Mouse (Mus musculus) neural tube, embryonic 10.5 days (tissue): ENCODE measurements around the gene Bbs12.

Source experiments
- DNase-seq: peaks from one replicate; pipeline ENCODE4 v3.0.0-alpha.2; 2017; ENCODE audit warnings: low spot score; ENCODE audit errors: extremely low spot score

Gene Bbs12

DNA sequence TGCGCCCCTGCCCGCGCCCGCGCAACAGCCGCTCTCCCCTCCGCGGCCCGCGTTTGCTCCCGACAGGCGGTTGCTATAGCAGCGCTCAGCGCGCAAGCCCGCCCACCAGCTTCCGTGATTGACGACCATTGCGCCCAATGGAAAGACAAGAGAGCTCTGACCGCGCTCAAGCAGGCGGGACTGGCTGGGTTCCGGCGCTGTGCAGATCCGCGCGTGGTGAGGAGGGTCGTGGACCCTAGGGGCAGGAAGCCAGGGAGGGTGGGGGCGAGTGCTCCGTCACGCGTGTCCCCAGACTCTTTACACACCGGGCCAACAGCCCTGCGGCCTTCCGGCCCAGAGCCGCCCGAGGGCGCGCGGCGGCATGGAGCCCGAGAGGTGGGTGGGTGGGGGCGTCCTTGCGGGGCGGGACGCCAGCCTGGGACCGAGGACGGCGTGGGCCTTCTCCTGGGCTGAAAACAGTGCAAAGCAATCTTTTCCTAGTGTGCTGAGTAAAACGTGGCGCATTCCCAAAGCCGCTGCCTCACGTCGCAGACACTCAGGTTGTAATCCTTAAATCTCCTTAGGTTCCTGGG, at the start of gene Bbs12, which contains the start of gene Cetn4:
Bbs12 (plus strand) TSS at position 185 of the 572 bp plus-strand sequence.
Cetn4 (minus strand) TSS at position 339 of the 572 bp plus-strand sequence.
- peak; percentile 98 for DNase-seq

DNA sequence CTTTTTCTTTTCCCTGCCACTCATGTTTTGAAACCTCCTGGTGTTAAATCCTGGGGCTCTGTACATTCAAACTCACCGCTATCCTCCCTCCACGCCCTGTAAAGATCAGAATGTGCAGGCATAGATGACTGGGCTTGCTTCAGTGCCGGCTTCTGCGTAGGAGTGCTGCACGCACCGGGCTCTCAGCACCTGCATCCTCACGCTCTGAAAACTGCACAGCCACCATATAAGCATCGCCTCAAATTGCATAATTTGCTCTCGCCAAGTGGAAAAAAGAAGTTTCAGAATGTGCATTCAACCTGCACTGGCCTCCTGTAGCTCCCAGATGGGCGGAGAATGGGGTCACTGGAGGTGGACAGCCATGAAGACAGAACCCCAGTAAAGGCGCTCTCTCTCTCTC, 44.0 kb upstream of the Bbs12 start:
- DNase-seq = no peak

- no peak for DNase-seq
These were observed 42.4 kb upstream of the Bbs12 start for GRCm38 (mm10) chr3:37269926-37270325.

DNA sequence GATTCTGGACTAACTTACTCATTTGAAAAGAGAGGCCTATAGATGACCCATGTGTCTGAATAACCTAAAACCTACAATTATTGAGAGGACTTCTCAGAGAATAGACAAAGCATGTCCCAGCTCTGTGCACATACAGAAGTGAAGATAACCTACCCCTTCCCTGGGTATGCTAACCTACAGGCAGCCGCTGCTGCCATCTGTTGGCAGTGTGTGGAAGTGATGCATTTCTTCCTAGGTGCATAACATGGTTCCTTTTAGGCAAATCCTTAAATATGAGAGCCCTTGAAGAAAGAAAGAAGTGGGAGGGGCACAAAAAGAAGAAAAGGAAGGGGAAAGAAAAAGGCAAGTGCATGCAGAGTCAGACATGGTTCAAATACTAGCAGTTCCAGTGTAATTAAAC, 41.1 kb upstream of the Bbs12 start:
- DNase-seq = peak; percentile 42

DNA sequence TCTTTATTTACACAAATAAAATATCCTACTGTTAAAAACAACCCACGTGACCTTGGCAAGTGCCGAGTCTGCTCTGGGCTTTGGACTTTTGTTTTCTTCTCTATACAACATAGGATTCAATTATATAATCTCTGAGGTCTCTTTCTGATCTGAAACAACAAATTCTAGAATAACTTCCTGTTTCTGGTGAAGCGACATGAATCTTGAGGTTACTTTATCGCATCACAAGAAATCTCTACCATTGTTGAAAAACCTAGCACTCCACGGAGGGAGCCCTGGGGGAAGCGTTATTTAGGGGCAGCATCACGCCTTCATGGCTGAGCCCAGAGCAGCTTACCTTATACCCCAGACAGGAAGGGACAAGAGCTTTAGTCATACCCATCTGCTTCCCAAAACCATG, 39.3 kb upstream of the Bbs12 start:
- no peak for DNase-seq

GRCm38 (mm10) chr3:37274661-37275060, 37.7 kb upstream of the Bbs12 start:
- no peak for DNase-seq

GRCm38 (mm10) chr3:37280221-37280620, 32.1 kb upstream of the Bbs12 start:
- no peak for DNase-seq

DNA sequence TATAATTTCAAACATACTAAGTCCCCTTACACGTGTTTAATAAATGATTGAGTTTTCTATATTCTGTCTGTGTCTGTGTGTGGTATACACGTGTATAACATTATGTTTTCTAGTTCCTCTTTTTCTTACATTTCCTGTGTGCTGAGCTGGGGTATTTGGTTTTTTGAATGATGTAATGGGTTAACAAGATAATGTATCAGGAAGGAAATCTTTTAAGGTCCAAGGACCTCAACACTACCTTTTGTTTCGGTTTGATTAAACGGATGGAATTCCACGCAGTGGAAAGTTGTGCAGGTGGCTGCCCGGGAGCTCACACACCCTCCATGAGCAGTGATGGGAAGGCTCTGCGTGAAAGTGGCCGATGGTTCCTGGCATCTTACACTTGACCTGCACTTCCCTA, 31.5 kb upstream of the Bbs12 start:
- DNase-seq = no peak

DNA sequence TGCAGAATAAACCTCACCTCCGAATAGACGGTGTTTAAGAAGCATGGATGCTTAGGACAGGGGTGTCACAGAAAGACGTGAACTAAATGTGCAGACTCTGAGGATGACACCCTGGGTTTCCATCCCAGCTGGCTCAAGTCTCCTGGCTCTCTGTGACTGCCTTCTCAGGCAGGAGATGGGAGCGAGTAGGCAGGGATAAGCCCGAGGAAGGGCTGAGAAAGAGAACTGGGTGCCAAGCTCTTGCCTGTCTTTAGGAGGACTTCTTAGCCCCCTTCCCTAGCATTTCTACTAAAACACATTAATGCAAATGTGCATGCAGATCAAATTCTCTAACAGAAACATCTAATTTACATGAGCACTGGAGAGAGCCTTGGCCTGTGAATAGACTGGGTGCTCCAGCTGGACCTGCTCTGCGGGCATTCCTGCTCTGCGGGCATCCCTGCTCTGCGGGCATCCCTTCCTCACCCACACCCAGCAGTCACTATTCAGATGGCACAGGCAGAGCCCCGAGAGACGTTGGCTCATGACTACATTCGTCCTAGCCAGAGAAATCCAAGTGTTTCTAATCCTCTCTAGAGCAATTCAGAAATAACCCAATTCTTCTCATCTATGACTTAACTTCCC, 29.9 kb upstream of the Bbs12 start:
- DNase-seq = no peak

DNA sequence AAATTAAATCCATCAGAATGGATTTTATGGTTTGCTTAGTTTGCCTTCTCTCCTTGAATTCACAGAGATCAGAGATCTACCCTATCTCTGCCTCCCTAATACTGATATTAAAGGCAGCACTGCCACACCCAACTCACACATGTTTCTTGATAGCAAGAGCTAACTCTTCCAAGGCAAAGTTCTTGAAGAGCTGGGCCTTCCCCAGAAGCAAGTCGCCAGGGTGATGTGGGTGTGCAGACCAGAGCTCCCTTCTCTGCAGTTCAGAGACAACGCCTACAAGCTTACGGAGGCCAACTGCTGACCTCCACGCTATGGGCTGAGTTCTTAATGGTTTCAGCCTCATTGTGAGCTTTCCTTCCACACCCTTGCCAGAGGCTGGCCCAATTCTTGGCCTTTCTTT, 29.1 kb upstream of the Bbs12 start:
- no peak for DNase-seq

GRCm38 (mm10) chr3:37289237-37289636, 23.1 kb upstream of the Bbs12 start:
- no peak for DNase-seq

GRCm38 (mm10) chr3:37290881-37291541, 21.3 kb upstream of the Bbs12 start:
- no peak for DNase-seq

DNA sequence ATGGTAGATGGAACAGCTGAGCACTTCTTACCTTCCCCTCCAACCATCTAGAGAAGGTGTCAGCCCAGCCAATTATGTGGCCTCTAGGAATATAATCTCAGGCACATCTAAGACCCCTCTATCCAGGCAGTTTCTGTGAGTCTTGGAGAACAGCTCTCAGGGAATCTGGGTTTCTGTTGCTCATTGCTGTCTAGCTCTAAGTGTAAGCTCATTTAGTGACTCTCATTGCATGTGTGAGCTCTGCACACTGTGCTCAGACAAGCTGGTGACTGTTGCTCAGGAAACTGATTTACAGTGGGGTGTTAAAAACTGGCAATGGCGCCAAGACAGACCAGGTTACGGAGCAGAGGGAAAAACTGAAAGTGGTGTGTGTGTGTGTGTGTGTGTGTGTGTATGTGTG, 20.4 kb upstream of the Bbs12 start:
- no peak for DNase-seq

- no peak for DNase-seq
These were observed 19.7 kb upstream of the Bbs12 start for GRCm38 (mm10) chr3:37292654-37293053.

DNA sequence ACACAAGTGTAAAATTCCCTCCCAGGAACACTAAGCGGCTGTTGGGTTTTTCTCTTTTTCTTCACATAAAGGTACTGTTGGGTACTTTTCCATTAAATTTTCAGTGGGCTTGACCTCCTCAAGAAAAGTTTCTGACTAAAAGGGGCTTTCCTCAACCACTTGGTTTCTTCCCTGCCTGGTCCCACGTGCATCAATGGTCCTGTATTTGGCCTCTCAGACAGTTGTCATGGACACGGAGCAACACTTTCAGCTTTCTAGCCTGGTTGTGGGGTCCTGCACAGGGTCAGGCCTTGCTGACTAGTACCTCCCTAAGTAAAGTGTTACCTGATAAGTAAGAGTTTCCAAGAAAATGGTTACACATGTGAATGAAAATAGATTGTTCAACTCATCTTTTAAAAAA, 12.9 kb upstream of the Bbs12 start:
- DNase-seq = no peak

GRCm38 (mm10) chr3:37302685-37303084, 9.7 kb upstream of the Bbs12 start:
- peak; percentile 45 for DNase-seq

DNA sequence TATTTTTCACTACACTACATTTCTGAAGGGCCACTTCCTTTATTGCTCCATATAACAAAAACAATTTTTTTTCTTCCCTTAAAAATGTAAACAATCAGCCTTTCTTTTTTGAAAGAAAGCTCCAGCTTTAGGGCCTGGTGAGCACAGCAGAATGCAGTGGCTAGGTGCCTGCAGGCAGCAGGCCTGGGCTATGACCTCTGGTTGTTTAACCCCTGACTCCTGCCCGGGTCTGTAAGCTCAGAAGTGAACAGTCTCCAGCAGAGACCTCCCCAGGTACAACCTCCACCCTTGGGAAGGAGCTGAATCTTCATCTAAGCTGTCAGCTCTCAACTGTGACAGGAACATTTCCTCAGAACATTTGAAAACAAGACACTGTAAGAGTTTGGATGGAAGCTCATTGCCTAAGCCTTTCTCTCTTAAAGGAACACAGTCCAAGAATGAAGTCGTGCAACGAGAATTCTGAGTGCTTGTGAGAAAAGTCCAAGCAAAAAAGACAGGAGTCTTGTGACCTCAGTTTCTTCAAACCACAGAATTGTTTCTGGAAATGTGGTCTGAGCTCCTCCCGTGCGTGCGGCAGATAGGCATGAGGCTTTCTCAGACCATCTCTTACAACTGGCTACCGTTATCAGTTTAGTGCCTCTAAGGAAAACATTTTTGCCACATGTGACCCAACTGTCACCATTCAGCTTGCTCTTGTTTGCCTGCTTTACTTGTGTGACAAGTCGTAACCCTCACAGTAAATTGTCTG, 8.8 kb upstream of the Bbs12 start:
- no peak for DNase-seq

DNA sequence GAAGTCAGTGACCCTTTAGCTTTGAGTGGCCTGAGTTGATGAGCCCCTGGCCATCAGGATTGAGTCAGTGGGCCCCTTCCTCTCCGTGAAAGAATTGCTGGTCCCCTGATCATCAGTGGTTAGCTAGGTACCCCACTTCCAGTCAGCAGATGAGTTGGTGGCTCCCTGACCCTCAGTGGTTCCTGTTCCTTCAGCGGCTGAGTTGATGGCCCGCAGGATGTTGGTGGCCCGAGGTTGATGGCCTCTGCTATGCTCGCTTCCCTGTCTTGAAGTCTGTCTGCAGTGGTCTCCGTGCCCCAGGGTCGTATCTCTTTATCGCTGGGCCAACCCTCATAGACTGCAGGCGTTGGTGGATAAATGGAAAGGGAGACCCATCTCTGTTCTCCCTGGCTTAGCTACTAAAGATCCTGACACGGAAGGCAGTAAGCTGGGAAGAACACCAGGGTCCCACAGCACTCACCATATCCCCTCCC, 421 bp upstream of the Bbs12 start:
- DNase-seq = no peak

- DNase-seq = no peak
These were observed 1.0 kb downstream of the Bbs12 start for GRCm38 (mm10) chr3:37313371-37313770.

DNA sequence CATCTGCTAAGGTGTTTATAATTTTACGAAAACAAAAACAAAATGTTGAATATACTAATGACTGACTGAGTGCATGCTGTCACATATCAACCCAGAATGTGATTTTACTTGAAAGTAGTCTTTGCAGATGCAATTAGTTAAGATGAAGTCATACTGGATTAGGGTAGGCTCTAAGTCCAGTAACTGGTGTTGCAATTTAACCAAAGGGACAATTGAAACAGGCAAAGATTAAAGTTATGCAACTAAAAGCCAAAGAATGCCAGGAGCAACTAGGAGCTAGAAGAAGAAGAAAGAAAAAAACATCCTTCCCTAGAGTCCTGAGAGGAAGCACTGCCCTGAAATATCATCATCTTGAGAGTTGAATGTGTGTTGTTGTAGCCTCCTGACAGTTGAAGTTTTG, 3.9 kb downstream of the Bbs12 start:
- no peak for DNase-seq

DNA sequence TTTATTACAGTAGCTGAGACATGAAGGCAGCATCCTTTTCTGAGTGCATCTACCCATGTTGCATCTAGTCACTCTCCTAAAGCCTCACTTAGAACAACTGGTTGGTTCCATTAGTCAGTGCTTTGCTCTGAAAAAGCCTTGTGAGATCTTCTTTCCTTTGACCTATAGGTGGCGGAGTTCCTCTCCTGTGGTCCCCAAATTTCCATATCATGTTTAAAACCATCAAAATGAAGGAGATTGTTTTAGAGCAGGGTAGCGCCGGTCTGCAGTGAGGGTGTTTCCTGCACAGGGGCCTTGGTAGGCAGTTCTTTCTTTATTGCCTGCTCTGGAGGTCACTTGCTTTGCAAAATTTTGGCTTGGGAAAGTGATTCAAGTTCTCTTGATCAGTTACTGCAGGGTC, 12.0 kb downstream of the Bbs12 start:
- DNase-seq = no peak
